Mouse (Mus musculus): ENCODE data around the gene Scd2. TPM values are rescaled to one million over a fixed set of nuclear protein-coding genes. Genes with fewer than 3 reads are reported as not detected.
"Not testable (repeated sequence)": the region's sequence is repeated elsewhere in the genome, so short reads cannot be mapped to it uniquely, and the experiment has no call there.

Gene Scd2
- polyA plus RNA-seq (2014; fragmentation: Nextera tagmentation; extraction: Ambion mirVana), result 293 and 373 TPM in 2 replicates

GRCm38 (mm10) chr19:44292941-44293768 is at the start of gene Scd2:
TSS of gene Scd2 (plus strand) at chr19:44293674.
- Histone ChIP-seq H3K36me3 (ENCODE audit: control insufficient read depth, insufficient read depth, low read length) (peaks cover 14% of the 10 kb centered on the region), H3K9me3 (ENCODE audit: control insufficient read depth, low read length) (no peaks in the 10 kb centered on the region), H3K27ac (ENCODE audit: low read depth, low read length) (peak within 1 kb of the TSS; percentile 97), H3K4me1 (ENCODE audit: control insufficient read depth, insufficient read depth, low read length) (peaks cover 36% of the 10 kb centered on the region), H3K9ac (replicated peaks; ENCODE audit: low read depth, low read length) (peak within 1 kb of the TSS; percentile 93), H3K4me2 (ENCODE audit: low read depth, low read length) (peak within 1 kb of the TSS; percentile 95), H3K4me3 (ENCODE audit: low read depth, low read length) (peak within 1 kb of the TSS; percentile 79), H3K27me3 (ENCODE audit: control insufficient read depth, insufficient read depth, low read length) (no peaks in the 10 kb centered on the region)
- peak; percentile 18 for ATAC-seq (ENCODE audit: low read depth)
- 2% methylated on average over 21 of the region's 21 CpGs for WGBS

GRCm38 (mm10) chr19:44245761-44246171 is 47.7 kb upstream of the Scd2 start:
- no peaks in the 10 kb centered on the region for H3K27me3 ChIP-seq (ENCODE audit: control insufficient read depth, insufficient read depth, low read length)
- 4% methylated on average over 5 of the region's 5 CpGs for WGBS

GRCm38 (mm10) chr19:44246341-44246911 is 47.0 kb upstream of the Scd2 start:
- Histone ChIP-seq H3K9ac (replicated peaks; ENCODE audit: low read depth, low read length) (no peak overlapping the region), H3K27ac (ENCODE audit: low read depth, low read length) (no peak overlapping the region), H3K36me3 (ENCODE audit: control insufficient read depth, insufficient read depth, low read length) (no peaks in the 10 kb centered on the region), H3K9me3 (ENCODE audit: control insufficient read depth, low read length) (no peaks in the 10 kb centered on the region), H3K4me3 (ENCODE audit: low read depth, low read length) (no peak overlapping the region), H3K4me2 (ENCODE audit: low read depth, low read length) (peak overlapping the region; percentile 86; the same call in 1 of the 2 replicates), H3K4me1 (ENCODE audit: control insufficient read depth, insufficient read depth, low read length) (peaks cover 16% of the 10 kb centered on the region), H3K27me3 (ENCODE audit: control insufficient read depth, insufficient read depth, low read length) (no peaks in the 10 kb centered on the region)
- WGBS, result 50% methylated on average over 11 of the region's 11 CpGs
- ATAC-seq (ENCODE audit: low read depth), result no peak

More at GRCm38 (mm10) chr19:44245761-44246171, 47.7 kb upstream of the Scd2 start:
- Histone ChIP-seq H3K36me3 (ENCODE audit: control insufficient read depth, insufficient read depth, low read length) (no peaks in the 10 kb centered on the region), H3K27ac (ENCODE audit: low read depth, low read length) (no peak overlapping the region), H3K4me3 (ENCODE audit: low read depth, low read length) (no peak overlapping the region), H3K9ac (replicated peaks; ENCODE audit: low read depth, low read length) (no peak overlapping the region), H3K4me2 (ENCODE audit: low read depth, low read length) (peak overlapping the region; percentile 19; the same call in 1 of the 2 replicates), H3K4me1 (ENCODE audit: control insufficient read depth, insufficient read depth, low read length) (peaks cover 16% of the 10 kb centered on the region), H3K9me3 (ENCODE audit: control insufficient read depth, low read length) (no peaks in the 10 kb centered on the region)
- no peak for ATAC-seq (ENCODE audit: low read depth)

DNA sequence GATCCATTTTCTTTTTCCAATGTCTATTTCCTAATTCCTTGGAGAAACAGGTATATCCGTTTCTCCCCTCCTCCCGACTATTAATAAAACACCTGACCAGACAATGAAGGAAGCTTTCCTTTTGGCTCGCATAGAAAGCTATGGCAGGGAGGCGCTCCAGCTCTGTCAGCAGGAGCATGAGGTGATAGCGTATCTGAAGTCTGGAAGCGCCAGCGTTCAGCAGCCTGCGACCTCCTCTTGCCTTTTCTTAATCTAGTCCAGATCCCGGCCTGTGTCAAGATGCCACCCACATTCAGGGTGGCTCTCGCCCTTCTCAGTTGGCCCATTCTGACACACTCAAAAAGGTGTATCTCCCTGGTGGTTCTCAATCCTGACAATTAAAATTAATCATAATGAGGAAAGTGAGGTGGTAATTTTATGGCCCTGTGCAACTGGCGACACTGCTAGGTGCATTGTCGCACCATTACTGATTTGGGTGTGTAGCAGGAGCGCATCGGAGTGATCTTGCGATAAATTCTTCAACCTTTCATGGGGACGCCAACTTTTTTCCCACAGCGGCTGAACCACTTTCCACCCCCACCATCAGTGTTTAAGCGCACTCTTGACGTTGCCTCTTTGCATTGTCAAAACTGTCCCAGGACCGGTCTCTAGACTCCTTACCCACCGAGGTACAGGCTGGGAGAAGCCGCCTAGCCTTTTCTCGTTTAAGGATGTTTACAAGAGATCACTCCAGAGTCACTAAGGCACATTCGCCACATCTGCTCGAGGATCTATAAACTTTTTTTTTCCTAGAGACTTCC is 46.0 kb upstream of the Scd2 start:
- Histone ChIP-seq H3K4me3 (ENCODE audit: low read depth, low read length) (peak overlapping the region; percentile 41), H3K27ac (ENCODE audit: low read depth, low read length) (peak overlapping the region; percentile 88), H3K4me2 (ENCODE audit: low read depth, low read length) (peak overlapping the region; percentile 86), H3K9ac (replicated peaks; ENCODE audit: low read depth, low read length) (peak overlapping the region; percentile 60), H3K27me3 (ENCODE audit: control insufficient read depth, insufficient read depth, low read length) (no peaks in the 10 kb centered on the region), H3K36me3 (ENCODE audit: control insufficient read depth, insufficient read depth, low read length) (no peaks in the 10 kb centered on the region), H3K9me3 (ENCODE audit: control insufficient read depth, low read length) (no peaks in the 10 kb centered on the region), H3K4me1 (ENCODE audit: control insufficient read depth, insufficient read depth, low read length) (peaks cover 16% of the 10 kb centered on the region)
- WGBS, result 2% methylated on average over 25 of the region's 25 CpGs
- no peak; the same call in 1 of the 2 replicates for ATAC-seq (ENCODE audit: low read depth)

DNA sequence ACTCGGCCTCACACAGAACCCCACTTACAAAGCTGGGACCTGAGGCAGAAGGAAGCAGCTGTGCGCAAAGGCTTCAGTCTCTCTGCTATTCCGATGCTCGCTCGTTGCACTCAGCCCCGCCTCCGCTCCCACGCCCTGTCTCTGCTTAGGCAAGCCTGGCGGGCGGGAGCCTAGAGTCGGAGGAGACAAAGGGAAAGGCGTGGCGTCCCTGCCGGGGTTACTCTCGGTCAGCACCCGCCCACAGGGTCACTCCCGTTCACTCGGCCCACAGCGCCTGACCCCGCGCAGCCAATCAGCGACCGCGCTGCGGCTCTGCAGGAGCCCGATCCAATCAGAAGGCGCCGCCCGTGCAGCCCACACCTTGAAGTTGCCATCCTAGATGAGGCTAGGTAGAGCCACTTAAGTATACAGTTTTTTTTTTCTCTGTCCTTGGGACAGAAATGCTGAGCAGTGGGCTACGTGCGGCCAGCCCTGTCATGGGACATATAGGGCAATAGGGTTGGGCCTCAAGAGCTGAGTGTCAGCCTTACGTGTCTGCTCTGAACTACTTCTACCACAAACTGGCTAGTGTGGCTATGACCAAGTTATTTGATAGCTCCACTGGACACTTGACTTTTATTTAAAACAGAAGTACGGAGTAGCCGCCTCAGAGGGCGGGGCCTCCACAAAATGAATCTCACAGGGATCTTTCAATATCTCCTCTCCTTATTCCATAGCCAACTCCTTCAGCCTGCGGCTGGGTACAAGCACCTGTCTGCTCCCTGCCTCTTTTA is 45.2 kb upstream of the Scd2 start:
- peak; percentile 97 for ATAC-seq (ENCODE audit: low read depth)
- H3K9me3 ChIP-seq (ENCODE audit: control insufficient read depth, low read length), result no peaks in the 10 kb centered on the region
- no peaks in the 10 kb centered on the region for H3K36me3 ChIP-seq (ENCODE audit: control insufficient read depth, insufficient read depth, low read length)
- H3K4me3 ChIP-seq (ENCODE audit: low read depth, low read length), result peak overlapping the region; percentile 41
- H3K4me2 ChIP-seq (ENCODE audit: low read depth, low read length), result peak overlapping the region; percentile 86
- 2% methylated on average over 36 of the region's 36 CpGs for WGBS
- H3K27ac ChIP-seq (ENCODE audit: low read depth, low read length), result peak overlapping the region; percentile 88
- H3K27me3 ChIP-seq (ENCODE audit: control insufficient read depth, insufficient read depth, low read length), result no peaks in the 10 kb centered on the region
- peak overlapping the region; percentile 60 for H3K9ac ChIP-seq (replicated peaks; ENCODE audit: low read depth, low read length)
- H3K4me1 ChIP-seq (ENCODE audit: control insufficient read depth, insufficient read depth, low read length), result peaks cover 16% of the 10 kb centered on the region

- no peaks in the 10 kb centered on the region for H3K9me3 ChIP-seq (ENCODE audit: control insufficient read depth, low read length)
- no peaks in the 10 kb centered on the region for H3K36me3 ChIP-seq (ENCODE audit: control insufficient read depth, insufficient read depth, low read length)
- ATAC-seq (ENCODE audit: low read depth), result no peak
- no peaks in the 10 kb centered on the region for H3K27me3 ChIP-seq (ENCODE audit: control insufficient read depth, insufficient read depth, low read length)
- no peak overlapping the region for H3K4me2 ChIP-seq (ENCODE audit: low read depth, low read length)
- no peak overlapping the region for H3K4me3 ChIP-seq (ENCODE audit: low read depth, low read length)
- no peak overlapping the region for H3K9ac ChIP-seq (replicated peaks; ENCODE audit: low read depth, low read length)
- peak overlapping the region; percentile 88; the same call in 1 of the 2 replicates for H3K27ac ChIP-seq (ENCODE audit: low read depth, low read length)
- H3K4me1 ChIP-seq (ENCODE audit: control insufficient read depth, insufficient read depth, low read length), result peaks cover 16% of the 10 kb centered on the region
- 64% methylated on average over 11 of the region's 11 CpGs for WGBS
Observed at GRCm38 (mm10) chr19:44248854-44249351, 44.6 kb upstream of the Scd2 start.

GRCm38 (mm10) chr19:44251138-44251537 is 42.3 kb upstream of the Scd2 start:
- H3K9ac ChIP-seq (replicated peaks; ENCODE audit: low read depth, low read length); ATAC-seq (ENCODE audit: low read depth): not testable (repeated sequence)
- WGBS, result 92% methylated on average over 6 of the region's 6 CpGs

DNA sequence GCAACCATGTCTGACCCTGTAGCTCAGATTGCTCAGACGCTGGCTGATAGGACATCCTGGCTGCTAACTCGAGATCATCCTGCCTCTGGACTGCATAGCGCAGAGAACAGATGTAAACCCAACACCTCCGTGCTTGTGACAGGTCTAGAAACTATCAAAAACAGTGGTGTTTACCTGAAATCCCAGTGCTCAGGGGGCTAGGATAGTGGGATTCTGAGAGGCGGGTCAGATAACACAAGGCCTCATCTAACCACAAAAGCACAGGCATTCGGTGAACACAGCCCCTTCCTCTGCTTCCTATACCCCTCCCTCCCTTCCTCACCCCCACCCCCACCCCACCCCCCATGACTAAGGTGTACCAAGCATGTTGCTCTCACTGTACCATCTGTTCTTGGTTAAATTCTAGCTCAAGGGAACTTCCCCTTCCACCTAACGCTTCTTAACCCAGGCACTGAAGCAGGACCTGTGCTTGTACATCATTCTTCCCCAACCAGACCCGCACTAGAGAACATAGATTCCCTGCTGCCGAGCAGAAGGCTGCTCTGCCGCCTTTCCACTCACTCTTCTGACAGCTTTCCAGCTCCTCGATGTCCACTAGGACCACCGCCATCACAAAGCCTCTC is 41.4 kb upstream of the Scd2 start:
- WGBS, result 76% methylated on average over 12 of the region's 12 CpGs

More at GRCm38 (mm10) chr19:44251138-44251537, 42.3 kb upstream of the Scd2 start:
- H3K27me3 ChIP-seq (ENCODE audit: control insufficient read depth, insufficient read depth, low read length); H3K36me3 ChIP-seq (ENCODE audit: control insufficient read depth, insufficient read depth, low read length); H3K4me3 ChIP-seq (ENCODE audit: low read depth, low read length); H3K27ac ChIP-seq (ENCODE audit: low read depth, low read length); H3K4me2 ChIP-seq (ENCODE audit: low read depth, low read length); H3K9me3 ChIP-seq (ENCODE audit: control insufficient read depth, low read length): not testable (repeated sequence)
- peaks cover 14% of the 10 kb centered on the region for H3K4me1 ChIP-seq (ENCODE audit: control insufficient read depth, insufficient read depth, low read length)

More for the DNA sequence above, 41.4 kb upstream of the Scd2 start:
- no peaks in the 10 kb centered on the region for H3K9me3 ChIP-seq (ENCODE audit: control insufficient read depth, low read length)
- ATAC-seq (ENCODE audit: low read depth), result no peak
- no peaks in the 10 kb centered on the region for H3K36me3 ChIP-seq (ENCODE audit: control insufficient read depth, insufficient read depth, low read length)
- H3K27ac ChIP-seq (ENCODE audit: low read depth, low read length), result no peak overlapping the region
- no peak overlapping the region for H3K4me3 ChIP-seq (ENCODE audit: low read depth, low read length)
- H3K4me2 ChIP-seq (ENCODE audit: low read depth, low read length), result no peak overlapping the region
- H3K27me3 ChIP-seq (ENCODE audit: control insufficient read depth, insufficient read depth, low read length), result no peaks in the 10 kb centered on the region
- H3K9ac ChIP-seq (replicated peaks; ENCODE audit: low read depth, low read length), result no peak overlapping the region
- H3K4me1 ChIP-seq (ENCODE audit: control insufficient read depth, insufficient read depth, low read length), result peaks cover 5% of the 10 kb centered on the region

Measured in neural tube, embryonic 14.5 days (tissue).